Mouse (Mus musculus): ENCODE data around the gene Gm10282. TPM values are rescaled to one million over a fixed set of nuclear protein-coding genes. Genes with fewer than 3 reads are reported as not detected.

Gene Gm10282
- polyA plus RNA-seq, 1 experiment from 2014 or later = 30.4 TPM

GRCm38 (mm10) chr8:72330806-72331516 is 25.9 kb upstream of the Gm10282 start:
- ATAC-seq (replicated peaks; ENCODE audit: extremely low read depth, insufficient read depth, low FRiP score) = no peak
- WGBS = 80% methylated on average over 6 of the region's 6 CpGs

GRCm38 (mm10) chr8:72329116-72329515 is 24.1 kb upstream of the Gm10282 start:
- H3K4me2 ChIP-seq (ENCODE audit: low read depth, low read length) = no peak overlapping the region
- peaks cover 9% of the 10 kb centered on the region; the same call in 1 of the 2 replicates for H3K4me1 ChIP-seq (ENCODE audit: control insufficient read depth, insufficient read depth, low read length)
- H3K36me3 ChIP-seq (ENCODE audit: control insufficient read depth, insufficient read depth) = no peaks in the 10 kb centered on the region
- H3K27ac ChIP-seq (ENCODE audit: low read length) = no peak overlapping the region
- no peaks in the 10 kb centered on the region for H3K27me3 ChIP-seq (ENCODE audit: control insufficient read depth, insufficient read depth, low read length)
- WGBS = 79% methylated on average over 3 of the region's 3 CpGs
- H3K4me3 ChIP-seq (ENCODE audit: low read length) = no peak overlapping the region
- H3K9me3 ChIP-seq (replicated peaks; ENCODE audit: control insufficient read depth, low read length) = no peaks in the 10 kb centered on the region
- ATAC-seq (replicated peaks; ENCODE audit: extremely low read depth, insufficient read depth, low FRiP score) = no peak
- no peak overlapping the region for H3K9ac ChIP-seq (ENCODE audit: low read length)

More at GRCm38 (mm10) chr8:72330806-72331516, 25.9 kb upstream of the Gm10282 start:
- peak overlapping the region; percentile 50; the same call in 1 of the 2 replicates for H3K27ac ChIP-seq (ENCODE audit: low read length)
- H3K27me3 ChIP-seq (ENCODE audit: control insufficient read depth, insufficient read depth, low read length) = no peaks in the 10 kb centered on the region
- no peaks in the 10 kb centered on the region; the same call in 1 of the 2 replicates for H3K36me3 ChIP-seq (ENCODE audit: control insufficient read depth, insufficient read depth)
- no peaks in the 10 kb centered on the region for H3K9me3 ChIP-seq (replicated peaks; ENCODE audit: control insufficient read depth, low read length)
- H3K4me2 ChIP-seq (ENCODE audit: low read depth, low read length) = no peak overlapping the region
- peak overlapping the region; percentile 50; the same call in 1 of the 2 replicates for H3K9ac ChIP-seq (ENCODE audit: low read length)
- peaks cover 9% of the 10 kb centered on the region; the same call in 1 of the 2 replicates for H3K4me1 ChIP-seq (ENCODE audit: control insufficient read depth, insufficient read depth, low read length)
- no peak overlapping the region for H3K4me3 ChIP-seq (ENCODE audit: low read length)

- Histone ChIP-seq H3K9me3 (replicated peaks; ENCODE audit: control insufficient read depth, low read length) (no peaks in the 10 kb centered on the region), H3K4me1 (ENCODE audit: control insufficient read depth, insufficient read depth, low read length) (peaks cover 27% of the 10 kb centered on the region), H3K27ac (ENCODE audit: low read length) (no peak overlapping the region), H3K4me2 (ENCODE audit: low read depth, low read length) (no peak overlapping the region), H3K27me3 (ENCODE audit: control insufficient read depth, insufficient read depth, low read length) (no peaks in the 10 kb centered on the region), H3K4me3 (ENCODE audit: low read length) (no peak overlapping the region), H3K9ac (ENCODE audit: low read length) (no peak overlapping the region), H3K36me3 (ENCODE audit: control insufficient read depth, insufficient read depth) (0 out of 2 replicates have a peak, but pooled peaks cover 3% of the 10 kb centered on the region)
- no peak for ATAC-seq (replicated peaks; ENCODE audit: extremely low read depth, insufficient read depth, low FRiP score)
- 83% methylated on average over 2 of the region's 2 CpGs for WGBS
Measured at GRCm38 (mm10) chr8:72324708-72325107, 19.6 kb upstream of the Gm10282 start.

DNA sequence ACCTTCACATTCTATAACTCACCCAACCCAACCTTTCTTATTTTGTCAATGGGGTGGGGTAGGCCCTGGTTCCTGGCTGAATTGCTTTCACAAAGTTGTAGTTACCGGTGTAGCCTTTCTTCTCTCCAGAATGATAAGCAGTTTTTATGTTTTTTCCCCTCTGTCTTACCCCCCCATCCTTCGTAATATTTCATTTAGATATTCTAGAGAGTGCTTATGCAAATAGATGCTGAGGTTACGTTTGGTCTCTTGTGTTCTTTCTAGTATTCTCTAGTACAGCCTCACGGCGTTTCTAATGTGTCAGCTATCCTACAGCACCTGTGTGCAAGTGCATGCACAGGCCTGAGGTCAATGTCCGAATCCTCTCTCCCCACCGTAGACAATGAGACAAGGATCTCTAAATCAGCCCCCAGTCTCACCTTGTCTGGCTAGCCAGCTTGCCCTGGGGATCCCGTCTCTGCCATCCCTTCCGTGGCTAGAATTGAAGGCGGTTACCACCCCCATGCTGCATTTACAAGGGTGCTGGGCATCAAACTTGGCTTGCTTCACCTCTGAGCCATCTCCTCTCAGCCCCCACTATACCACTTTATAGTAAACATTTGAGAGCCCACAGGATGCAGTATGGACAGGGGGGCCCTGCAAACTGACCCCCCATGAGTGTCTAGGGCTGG is 19.1 kb upstream of the Gm10282 start:
- 83% methylated on average over 10 of the region's 10 CpGs for WGBS
- 0 out of 2 replicates have a peak, but pooled peaks cover 3% of the 10 kb centered on the region for H3K36me3 ChIP-seq (ENCODE audit: control insufficient read depth, insufficient read depth)
- H3K9ac ChIP-seq (ENCODE audit: low read length) = no peak overlapping the region

GRCm38 (mm10) chr8:72323131-72323725 is 18.2 kb upstream of the Gm10282 start:
- H3K36me3 ChIP-seq (ENCODE audit: control insufficient read depth, insufficient read depth) = 0 out of 2 replicates have a peak, but pooled peaks cover 3% of the 10 kb centered on the region
- H3K4me2 ChIP-seq (ENCODE audit: low read depth, low read length) = no peak overlapping the region
- ATAC-seq (replicated peaks; ENCODE audit: extremely low read depth, insufficient read depth, low FRiP score) = no peak
- H3K27ac ChIP-seq (ENCODE audit: low read length) = peak overlapping the region; percentile 0
- H3K27me3 ChIP-seq (ENCODE audit: control insufficient read depth, insufficient read depth, low read length) = no peaks in the 10 kb centered on the region
- H3K4me1 ChIP-seq (ENCODE audit: control insufficient read depth, insufficient read depth, low read length) = peaks cover 27% of the 10 kb centered on the region
- no peak overlapping the region for H3K4me3 ChIP-seq (ENCODE audit: low read length)
- no peaks in the 10 kb centered on the region for H3K9me3 ChIP-seq (replicated peaks; ENCODE audit: control insufficient read depth, low read length)
- WGBS = 51% methylated on average over 6 of the region's 6 CpGs
- H3K9ac ChIP-seq (ENCODE audit: low read length) = 0 out of 2 replicates have a peak overlapping the region, but pooled peaks have one; percentile 40

More for the DNA sequence above, 19.1 kb upstream of the Gm10282 start:
- Histone ChIP-seq H3K4me3 (ENCODE audit: low read length) (no peak overlapping the region), H3K4me1 (ENCODE audit: control insufficient read depth, insufficient read depth, low read length) (peaks cover 27% of the 10 kb centered on the region), H3K4me2 (ENCODE audit: low read depth, low read length) (no peak overlapping the region), H3K9me3 (replicated peaks; ENCODE audit: control insufficient read depth, low read length) (no peaks in the 10 kb centered on the region), H3K27ac (ENCODE audit: low read length) (no peak overlapping the region), H3K27me3 (ENCODE audit: control insufficient read depth, insufficient read depth, low read length) (no peaks in the 10 kb centered on the region)
- ATAC-seq (replicated peaks; ENCODE audit: extremely low read depth, insufficient read depth, low FRiP score) = no peak

DNA sequence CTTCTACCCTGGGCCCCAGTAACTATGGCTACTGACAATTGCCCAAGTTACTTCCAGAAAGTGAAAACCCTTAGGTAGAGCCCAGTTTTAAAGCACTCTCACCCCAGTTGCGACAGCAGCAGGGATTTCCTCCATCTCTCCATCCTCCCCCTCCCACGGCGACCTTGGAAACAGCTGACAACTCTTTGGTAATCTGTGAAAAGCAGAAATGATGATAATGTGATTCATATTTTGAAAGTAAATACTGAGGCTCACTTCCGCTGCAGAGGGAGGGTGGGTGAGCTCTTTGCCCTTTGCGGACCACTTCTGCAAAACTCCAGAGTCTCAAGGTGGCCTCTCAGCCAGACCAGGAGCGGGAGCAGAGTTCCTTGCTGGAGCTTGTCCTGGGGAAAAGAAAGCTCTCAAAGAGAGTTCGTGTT is 17.4 kb upstream of the Gm10282 start:
- peak overlapping the region; percentile 71; the same call in 1 of the 2 replicates for H3K4me3 ChIP-seq (ENCODE audit: low read length)
- peak overlapping the region; percentile 94 for H3K4me2 ChIP-seq (ENCODE audit: low read depth, low read length)
- peak overlapping the region; percentile 35 for H3K9ac ChIP-seq (ENCODE audit: low read length)
- H3K9me3 ChIP-seq (replicated peaks; ENCODE audit: control insufficient read depth, low read length) = no peaks in the 10 kb centered on the region
- H3K27me3 ChIP-seq (ENCODE audit: control insufficient read depth, insufficient read depth, low read length) = no peaks in the 10 kb centered on the region
- peak overlapping the region; percentile 1; the same call in 1 of the 2 replicates for H3K27ac ChIP-seq (ENCODE audit: low read length)
- no peak for ATAC-seq (replicated peaks; ENCODE audit: extremely low read depth, insufficient read depth, low FRiP score)
- WGBS = 72% methylated on average over 7 of the region's 7 CpGs
- H3K36me3 ChIP-seq (ENCODE audit: control insufficient read depth, insufficient read depth) = 0 out of 2 replicates have a peak, but pooled peaks cover 3% of the 10 kb centered on the region
- peaks cover 33% of the 10 kb centered on the region for H3K4me1 ChIP-seq (ENCODE audit: control insufficient read depth, insufficient read depth, low read length)

DNA sequence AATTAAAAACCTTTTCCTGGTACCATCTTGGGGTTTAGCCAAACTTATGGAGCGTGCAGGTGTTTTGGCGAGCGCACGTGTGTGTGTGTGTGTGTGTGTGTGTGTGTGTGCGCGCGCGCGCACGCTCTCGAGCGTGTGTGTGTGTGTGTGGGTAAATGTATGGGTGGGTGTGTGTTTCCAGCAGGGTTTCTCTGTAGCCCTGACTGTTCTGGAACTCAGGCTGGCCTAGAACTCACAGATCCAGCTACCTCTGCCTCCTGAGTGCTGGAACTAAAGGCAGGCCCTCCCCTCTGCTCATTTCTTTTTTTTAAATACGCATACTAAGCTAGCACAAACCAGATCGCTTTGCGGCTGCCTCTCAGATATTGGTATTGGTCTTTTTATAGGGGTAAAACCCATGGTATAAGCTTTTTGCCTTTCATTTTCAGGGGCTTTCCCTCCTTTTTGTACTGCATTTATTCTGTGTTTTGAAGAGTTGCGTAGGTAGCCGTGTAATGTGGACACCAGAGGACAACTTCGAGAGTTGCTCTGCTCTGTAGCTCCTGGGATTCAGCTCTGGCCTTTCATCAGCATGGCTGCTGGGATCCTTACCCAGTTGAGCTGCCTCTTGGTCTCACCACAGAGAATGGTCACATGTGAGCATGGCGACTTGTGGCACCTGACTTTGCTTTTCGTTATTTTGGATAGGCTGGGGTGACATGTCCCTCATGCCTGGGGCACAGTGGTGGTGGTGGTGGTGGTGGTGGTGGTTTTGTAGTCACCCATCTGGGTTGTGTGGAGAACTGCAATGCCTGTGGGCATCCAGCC is 16.8 kb upstream of the Gm10282 start:
- 87% methylated on average over 20 of the region's 20 CpGs for WGBS
- Histone ChIP-seq H3K4me3 (ENCODE audit: low read length) (peak overlapping the region; percentile 71), H3K36me3 (ENCODE audit: control insufficient read depth, insufficient read depth) (0 out of 2 replicates have a peak, but pooled peaks cover 3% of the 10 kb centered on the region), H3K4me1 (ENCODE audit: control insufficient read depth, insufficient read depth, low read length) (peaks cover 33% of the 10 kb centered on the region), H3K9me3 (replicated peaks; ENCODE audit: control insufficient read depth, low read length) (no peaks in the 10 kb centered on the region), H3K9ac (ENCODE audit: low read length) (peak overlapping the region; percentile 85), H3K27me3 (ENCODE audit: control insufficient read depth, insufficient read depth, low read length) (no peaks in the 10 kb centered on the region), H3K4me2 (ENCODE audit: low read depth, low read length) (peak overlapping the region; percentile 94), H3K27ac (ENCODE audit: low read length) (peak overlapping the region; percentile 37)
- no peak for ATAC-seq (replicated peaks; ENCODE audit: extremely low read depth, insufficient read depth, low FRiP score)

DNA sequence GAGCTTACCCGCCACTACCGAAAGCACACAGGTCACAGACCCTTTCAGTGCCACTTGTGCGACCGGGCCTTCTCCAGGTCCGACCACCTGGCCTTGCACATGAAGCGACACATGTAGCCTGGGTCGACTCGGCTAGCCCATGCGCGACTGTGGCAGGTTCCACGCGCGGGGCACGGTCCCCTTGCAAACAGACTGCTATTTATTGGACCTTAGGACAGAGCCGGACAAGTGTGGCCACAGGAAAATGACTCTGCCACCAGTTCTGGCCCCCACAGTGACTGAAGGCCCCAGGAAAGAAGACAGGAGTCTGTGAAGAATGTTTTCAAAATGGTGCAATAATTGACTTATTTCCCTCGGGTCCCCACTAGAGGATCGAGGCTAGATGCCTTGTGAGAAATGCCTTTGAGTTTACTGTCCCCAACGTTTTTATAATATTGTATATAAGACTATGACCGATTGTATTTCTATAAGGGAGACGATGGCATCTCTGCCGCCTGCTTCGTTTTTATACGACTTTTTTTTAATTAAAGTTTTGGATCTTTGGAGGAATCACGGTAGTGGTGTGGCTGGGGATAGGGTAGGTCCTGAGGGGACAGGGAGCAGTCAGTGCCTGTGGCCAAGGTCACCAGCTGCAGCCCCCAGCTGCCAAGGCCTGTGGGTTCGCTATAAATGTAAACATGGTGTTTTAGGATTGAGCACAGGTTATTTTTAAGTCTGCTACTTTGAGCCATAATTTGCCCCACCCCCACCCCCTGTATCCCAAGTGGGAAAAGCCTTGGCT is 15.9 kb upstream of the Gm10282 start:
- no peaks in the 10 kb centered on the region for H3K27me3 ChIP-seq (ENCODE audit: control insufficient read depth, insufficient read depth, low read length)

More for the DNA sequence above, 15.9 kb upstream of the Gm10282 start:
- Histone ChIP-seq H3K4me2 (ENCODE audit: low read depth, low read length) (peak overlapping the region; percentile 94), H3K27ac (ENCODE audit: low read length) (peak overlapping the region; percentile 37), H3K4me3 (ENCODE audit: low read length) (peak overlapping the region; percentile 71), H3K4me1 (ENCODE audit: control insufficient read depth, insufficient read depth, low read length) (peaks cover 33% of the 10 kb centered on the region), H3K36me3 (ENCODE audit: control insufficient read depth, insufficient read depth) (0 out of 2 replicates have a peak, but pooled peaks cover 3% of the 10 kb centered on the region), H3K9me3 (replicated peaks; ENCODE audit: control insufficient read depth, low read length) (no peaks in the 10 kb centered on the region), H3K9ac (ENCODE audit: low read length) (peak overlapping the region; percentile 85)
- 58% methylated on average over 25 of the region's 25 CpGs for WGBS
- ATAC-seq (replicated peaks; ENCODE audit: extremely low read depth, insufficient read depth, low FRiP score) = no peak
